Mouse (Mus musculus) stomach, embryonic 16.5 days (tissue): ENCODE results near the gene Pla2g2e. TPM values are rescaled to one million over a fixed set of nuclear protein-coding genes. Genes with fewer than 3 reads are reported as not detected.
"Not testable (repeated sequence)": the region's sequence is repeated elsewhere in the genome, so short reads cannot be mapped to it uniquely, and the experiment has no call there.

Source experiments
- ATAC-seq: fragments of 200-750 bp; cut with Nextera tagmentation; 2 replicates; pipeline ENCODE4 v1.8.0; 2017; ENCODE audit warnings: moderate number of reproducible peaks, moderate TSS enrichment; ENCODE audit not compliant: insufficient read depth, low FRiP score
- H3K27ac ChIP-seq: fragments of 300-500 bp; sonication (generic); 2 replicates; pipeline ENCODE4 v1.5.1; 2014; ENCODE audit warnings: low read length
- H3K27me3 ChIP-seq: fragments of 300-500 bp; sonication (generic); 2 replicates; pipeline ENCODE4 v1.6.1; 2014; ENCODE audit warnings: low read length, control low read depth, mixed read lengths; ENCODE audit not compliant: control insufficient read depth, insufficient read depth
- H3K36me3 ChIP-seq: fragments of 300-500 bp; sonication (generic); 2 replicates; pipeline ENCODE4 v1.6.1; 2014; ENCODE audit warnings: low read length; ENCODE audit not compliant: control insufficient read depth, insufficient read depth
- H3K4me1 ChIP-seq: fragments of 300-500 bp; sonication (generic); 2 replicates; pipeline ENCODE4 v1.6.1; 2014; ENCODE audit warnings: low read length, control low read depth, mixed read lengths; ENCODE audit not compliant: control insufficient read depth, insufficient read depth
- H3K4me2 ChIP-seq: fragments of 300-500 bp; sonication (generic); 2 replicates; pipeline ENCODE4 v1.6.1; 2014; ENCODE audit warnings: low read depth, low read length, mixed read lengths
- H3K4me3 ChIP-seq: fragments of 300-500 bp; sonication (generic); replicated peaks from 2 replicates; pipeline ENCODE4 v1.5.1; 2014; ENCODE audit warnings: mild to moderate bottlenecking, low read length
- H3K9ac ChIP-seq: fragments of 300-500 bp; sonication (generic); 2 replicates; pipeline ENCODE4 v1.6.1; 2014; ENCODE audit warnings: low read length
- H3K9me3 ChIP-seq: fragments of 300-500 bp; sonication (generic); replicated peaks from 2 replicates; pipeline ENCODE4 v1.6.1; 2016; ENCODE audit warnings: low read length, control low read depth; ENCODE audit not compliant: control insufficient read depth
- WGBS: fragments of 180-500 bp; shearing (Covaris S2); extraction: QIAGEN DNeasy Blood & Tissue Kit; methylation state at CpG from one replicate; pipeline ENCODE4 v1.1.7; 2014; 5-methylcytosine and 5-hydroxymethylcytosine counted together
- polyA plus RNA-seq: library from polyadenylated mRNA; unstranded; fragments of >200 nt; fragmentation: Nextera tagmentation; extraction: Ambion mirVana; gene quantifications from 2 replicates; pipeline ENCODE4 v1.2.1, GENCODE M21; 2015

The Pla2g2e gene
- polyA plus RNA-seq, 1 experiment from 2014 or later = not detected

DNA sequence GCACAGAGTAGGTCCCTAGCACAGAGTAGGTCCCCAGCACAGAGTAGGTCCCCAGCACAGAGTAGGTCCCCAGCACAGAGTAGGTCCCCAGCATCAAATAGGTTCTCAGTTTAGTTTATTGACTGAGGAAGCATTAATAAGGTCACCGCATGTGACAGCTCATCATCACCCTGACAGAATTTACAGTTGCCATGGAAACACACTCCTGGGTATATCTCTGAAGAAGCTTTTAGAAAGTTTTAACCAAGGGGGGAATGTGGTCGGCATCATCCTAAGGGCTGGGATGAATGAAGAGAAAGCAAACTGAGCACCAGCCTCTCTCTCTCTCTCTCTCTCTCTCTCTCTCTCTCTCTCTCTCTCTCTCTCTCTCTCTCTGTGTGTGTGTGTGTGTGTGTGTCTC is 2.5 kb upstream of the Pla2g2e start:
- 86% methylated on average over 2 of the region's 2 CpGs for WGBS
- ATAC-seq = not testable (repeated sequence)

DNA sequence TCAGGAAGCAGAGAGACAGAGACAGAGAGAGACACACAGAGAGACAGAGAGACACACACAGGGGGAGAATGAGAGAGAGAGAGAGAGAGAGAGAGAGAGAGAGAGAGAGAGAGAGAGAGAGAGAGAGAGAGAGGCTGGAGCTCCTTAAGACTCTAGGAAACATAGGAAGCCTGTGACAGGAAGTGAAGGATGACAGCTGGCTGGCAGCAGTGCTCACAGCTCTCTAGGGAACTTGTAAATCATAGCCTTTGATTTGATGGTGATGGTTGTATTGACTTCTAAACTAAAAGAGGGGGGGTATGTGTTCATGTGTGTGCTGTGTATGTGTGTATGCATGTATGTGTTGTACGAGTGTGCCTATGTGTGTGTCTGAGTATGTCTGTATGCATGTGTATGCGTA is 1.8 kb upstream of the Pla2g2e start:
- no peak overlapping the region for H3K4me3 ChIP-seq
- peaks cover 5% of the 10 kb centered on the region; the same call in 1 of the 2 replicates for H3K4me1 ChIP-seq
- H3K9me3 ChIP-seq = no peaks in the 10 kb centered on the region
- H3K9ac ChIP-seq = no peak overlapping the region
- H3K36me3 ChIP-seq = no peaks in the 10 kb centered on the region
- no peak overlapping the region for H3K27ac ChIP-seq
- WGBS = 94% methylated on average over 2 of the region's 2 CpGs
- ATAC-seq = no peak
- no peaks in the 10 kb centered on the region for H3K27me3 ChIP-seq
- no peak overlapping the region for H3K4me2 ChIP-seq

More for the DNA sequence above, 2.5 kb upstream of the Pla2g2e start:
- not testable (repeated sequence) for H3K4me2 ChIP-seq, H3K9ac ChIP-seq, H3K4me1 ChIP-seq, H3K27me3 ChIP-seq, H3K4me3 ChIP-seq, H3K9me3 ChIP-seq, H3K27ac ChIP-seq, H3K36me3 ChIP-seq

DNA sequence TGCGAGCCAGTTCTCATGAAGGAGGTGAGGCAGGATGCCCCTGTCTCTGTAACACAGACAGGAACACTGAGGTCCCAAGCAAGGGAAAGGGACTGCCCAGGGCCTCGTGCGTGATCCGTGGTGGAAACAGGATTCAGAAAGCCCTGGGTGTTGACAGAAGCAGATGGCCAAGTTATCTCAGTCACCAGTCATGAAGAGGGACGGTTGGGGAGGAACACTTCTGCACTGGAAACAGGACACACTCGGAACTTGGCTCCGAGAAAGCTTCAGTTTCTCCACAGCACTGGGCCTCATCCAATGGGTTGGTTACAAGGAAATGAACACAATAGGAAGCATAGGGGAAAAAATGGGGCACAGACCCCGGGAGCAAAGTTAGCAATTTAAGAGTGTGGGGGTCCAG is 1.0 kb downstream of the Pla2g2e start:
- no peaks in the 10 kb centered on the region for H3K9me3 ChIP-seq
- no peak overlapping the region for H3K9ac ChIP-seq
- ATAC-seq = no peak
- no peaks in the 10 kb centered on the region for H3K36me3 ChIP-seq
- no peak overlapping the region for H3K4me3 ChIP-seq
- H3K27ac ChIP-seq = no peak overlapping the region
- 52% methylated on average over 8 of the region's 8 CpGs for WGBS
- no peak overlapping the region for H3K4me2 ChIP-seq
- peaks cover 5% of the 10 kb centered on the region; the same call in 1 of the 2 replicates for H3K4me1 ChIP-seq
- H3K27me3 ChIP-seq = no peaks in the 10 kb centered on the region

DNA sequence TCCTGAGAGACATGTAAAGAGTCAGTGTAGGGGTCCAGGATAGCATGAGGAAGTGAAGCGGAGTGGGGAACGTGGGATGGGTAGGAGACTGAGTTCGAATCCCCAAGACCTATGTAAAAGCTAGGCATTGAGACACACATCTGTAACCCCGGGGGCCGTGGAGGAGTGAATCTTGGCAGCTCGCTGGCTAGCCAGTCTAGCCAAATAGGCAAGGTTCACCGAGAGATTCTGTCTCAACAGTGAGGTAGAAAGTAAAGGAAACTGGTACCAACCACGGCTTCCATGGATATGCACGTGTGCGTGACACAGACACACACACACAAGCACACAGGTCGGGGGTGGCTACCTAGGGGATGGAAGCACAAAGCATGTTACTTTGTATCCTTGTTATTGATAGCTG is 2.1 kb downstream of the Pla2g2e start:
- Histone ChIP-seq H3K27me3 (no peaks in the 10 kb centered on the region), H3K36me3 (no peaks in the 10 kb centered on the region), H3K9me3 (no peaks in the 10 kb centered on the region), H3K9ac (no peak overlapping the region), H3K4me1 (peaks cover 5% of the 10 kb centered on the region; the same call in 1 of the 2 replicates), H3K4me2 (no peak overlapping the region), H3K27ac (no peak overlapping the region), H3K4me3 (no peak overlapping the region)
- WGBS = 81% methylated on average over 11 of the region's 11 CpGs
- ATAC-seq = no peak

DNA sequence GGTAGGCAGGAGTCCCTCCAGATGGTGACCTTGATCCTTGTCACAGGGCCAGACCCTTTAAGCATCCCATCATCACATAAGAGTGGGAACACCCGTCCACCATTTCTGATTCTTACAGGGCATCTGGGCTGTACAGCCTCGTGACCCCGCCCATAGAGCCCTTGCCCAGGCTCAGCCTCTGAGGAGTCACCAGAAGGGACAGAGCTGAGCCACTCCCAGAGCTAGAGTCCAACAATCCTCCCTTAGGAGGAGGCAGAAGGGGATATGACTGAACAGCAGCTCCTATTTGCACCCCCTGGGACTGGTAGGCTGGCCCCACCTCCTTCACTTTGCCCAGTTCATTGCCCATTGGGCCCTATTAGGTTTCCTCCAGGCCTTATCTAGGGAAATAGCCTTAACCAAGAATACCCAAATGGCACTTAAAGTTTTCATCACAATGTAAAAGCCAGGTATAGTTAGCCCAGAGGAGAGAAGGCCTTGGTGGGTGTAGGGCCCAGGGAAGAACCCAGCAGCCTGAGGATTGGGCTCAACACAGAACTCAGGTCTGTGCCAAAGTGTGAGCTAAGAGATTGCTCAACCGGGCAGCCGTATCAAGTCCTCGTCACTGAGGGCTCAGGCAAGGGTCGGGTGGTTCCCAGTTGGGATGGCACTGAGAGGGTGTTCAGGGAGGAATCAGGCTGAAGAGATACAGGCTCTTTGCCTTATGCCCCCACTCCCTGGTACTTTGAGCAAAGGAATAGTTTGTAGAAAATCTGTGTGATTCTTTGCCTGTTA is 3.3 kb downstream of the Pla2g2e start:
- H3K4me2 ChIP-seq = no peak overlapping the region
- no peaks in the 10 kb centered on the region for H3K36me3 ChIP-seq
- 82% methylated on average over 7 of the region's 7 CpGs for WGBS
- no peak overlapping the region for H3K4me3 ChIP-seq
- no peak overlapping the region for H3K9ac ChIP-seq
- H3K27ac ChIP-seq = no peak overlapping the region
- ATAC-seq = no peak
- no peaks in the 10 kb centered on the region for H3K9me3 ChIP-seq
- H3K4me1 ChIP-seq = peaks cover 5% of the 10 kb centered on the region; the same call in 1 of the 2 replicates
- H3K27me3 ChIP-seq = no peaks in the 10 kb centered on the region

DNA sequence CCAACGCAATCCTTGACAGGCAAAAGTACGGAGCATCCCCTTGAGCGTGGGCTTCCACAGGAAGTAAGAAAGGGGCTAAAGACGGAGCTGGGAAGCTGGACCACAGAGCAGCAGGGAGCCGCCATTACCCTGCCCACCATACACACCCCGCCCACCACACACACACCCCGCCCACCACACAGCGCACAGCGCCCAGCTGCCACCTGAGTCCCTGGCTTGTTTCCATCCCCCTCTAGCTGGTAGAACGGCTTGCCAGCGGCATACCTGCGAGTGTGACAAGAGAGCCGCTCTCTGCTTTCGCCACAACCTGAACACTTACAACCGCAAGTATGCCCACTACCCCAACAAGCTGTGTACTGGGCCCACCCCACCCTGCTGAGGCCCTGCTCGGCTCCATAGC is 4.4 kb downstream of the Pla2g2e start:
- ATAC-seq = peak; percentile 44; the same call in 1 of the 2 replicates
- Histone ChIP-seq H3K36me3 (no peaks in the 10 kb centered on the region), H3K27ac (no peak overlapping the region), H3K27me3 (no peaks in the 10 kb centered on the region), H3K9me3 (no peaks in the 10 kb centered on the region), H3K9ac (peak overlapping the region; percentile 47; the same call in 1 of the 2 replicates), H3K4me3 (no peak overlapping the region), H3K4me2 (peak overlapping the region; percentile 30; the same call in 1 of the 2 replicates), H3K4me1 (peaks cover 5% of the 10 kb centered on the region; the same call in 1 of the 2 replicates)
- WGBS = 12% methylated on average over 16 of the region's 16 CpGs

DNA sequence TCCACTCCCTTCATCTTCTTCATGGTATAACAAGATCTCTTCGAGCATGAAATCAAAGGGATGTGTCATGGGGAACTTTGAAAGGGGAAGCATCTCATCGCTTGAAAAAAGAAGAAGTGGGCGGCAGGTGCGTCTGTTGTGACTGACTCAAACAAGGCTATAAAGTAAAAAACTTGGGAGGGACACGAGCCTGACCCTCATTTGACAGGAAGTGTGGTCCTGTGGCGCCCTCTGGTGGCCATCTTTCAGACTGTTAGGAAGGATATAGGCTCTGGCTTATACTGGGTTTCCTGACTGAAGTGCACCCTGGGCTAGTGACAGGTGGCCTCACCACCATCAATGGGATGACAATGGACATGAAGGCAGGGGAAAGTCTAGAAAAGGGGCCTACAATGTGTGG is 6.5 kb downstream of the Pla2g2e start:
- Histone ChIP-seq H3K36me3 (no peaks in the 10 kb centered on the region), H3K4me2 (no peak overlapping the region), H3K27me3 (no peaks in the 10 kb centered on the region), H3K27ac (no peak overlapping the region), H3K9ac (no peak overlapping the region), H3K9me3 (no peaks in the 10 kb centered on the region), H3K4me1 (peaks cover 2% of the 10 kb centered on the region; the same call in 1 of the 2 replicates), H3K4me3 (no peak overlapping the region)
- ATAC-seq = no peak
- WGBS = 19% methylated on average over 6 of the region's 6 CpGs

DNA sequence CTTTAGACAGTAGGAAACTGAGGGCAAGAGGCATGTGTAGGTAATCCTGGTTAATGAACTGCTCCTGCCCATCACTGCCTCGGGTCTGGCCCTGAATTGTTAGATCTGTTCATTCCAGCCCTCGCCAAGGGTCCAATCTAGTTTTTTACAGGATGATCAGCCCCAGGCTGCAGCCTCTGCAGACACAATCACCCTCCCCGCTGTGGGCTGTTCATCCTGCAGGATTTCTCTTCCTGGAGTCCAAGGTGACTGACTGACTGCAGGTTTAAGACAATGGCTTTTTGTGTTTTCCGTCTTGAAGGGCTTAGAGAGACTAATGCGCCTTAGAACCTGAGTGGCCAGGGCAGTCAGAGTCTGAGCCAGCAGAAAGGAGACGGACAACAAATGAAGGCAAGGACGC is 11.4 kb downstream of the Pla2g2e start:
- WGBS = 54% methylated on average over 7 of the region's 7 CpGs

DNA sequence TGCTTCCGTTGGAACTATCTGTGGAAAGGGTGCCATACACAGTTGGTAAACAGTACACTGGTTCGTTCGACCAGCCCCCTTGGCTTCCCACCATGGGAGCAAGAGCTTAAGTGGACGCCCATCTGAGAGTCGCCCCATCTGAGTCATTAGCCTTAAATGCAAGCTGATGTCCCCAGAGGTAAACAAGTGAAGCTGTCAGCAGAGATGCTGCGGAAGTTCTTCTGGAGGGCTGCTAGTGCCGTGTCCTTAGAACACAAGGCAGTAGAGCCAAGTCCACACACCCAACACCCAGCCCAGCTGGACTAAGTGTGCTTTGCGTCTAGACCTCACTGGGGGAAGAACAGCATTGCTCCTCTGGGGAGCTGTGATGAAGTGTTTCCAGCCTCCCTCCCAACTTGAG is 11.9 kb downstream of the Pla2g2e start:
- H3K9ac ChIP-seq = no peak overlapping the region
- ATAC-seq = no peak
- H3K27me3 ChIP-seq = no peaks in the 10 kb centered on the region
- no peaks in the 10 kb centered on the region for H3K9me3 ChIP-seq
- H3K27ac ChIP-seq = no peak overlapping the region
- no peaks in the 10 kb centered on the region for H3K36me3 ChIP-seq
- no peak overlapping the region for H3K4me2 ChIP-seq
- 66% methylated on average over 8 of the region's 8 CpGs for WGBS
- H3K4me1 ChIP-seq = no peaks in the 10 kb centered on the region
- H3K4me3 ChIP-seq = no peak overlapping the region

More for the DNA sequence above, 11.4 kb downstream of the Pla2g2e start:
- Histone ChIP-seq H3K9me3 (no peaks in the 10 kb centered on the region), H3K27ac (no peak overlapping the region), H3K4me3 (no peak overlapping the region), H3K36me3 (no peaks in the 10 kb centered on the region), H3K9ac (0 out of 2 replicates have a peak overlapping the region, but pooled peaks have one; percentile 2), H3K27me3 (no peaks in the 10 kb centered on the region), H3K4me2 (no peak overlapping the region), H3K4me1 (no peaks in the 10 kb centered on the region)
- no peak for ATAC-seq
